Mouse (Mus musculus) olfactory bulb, adult 2 months (tissue): ENCODE measurements around the gene Vkorc1. TPM values are rescaled to one million over a fixed set of nuclear protein-coding genes. Genes with fewer than 3 reads are reported as not detected.

Experiments used
- H3K27ac ChIP-seq: fragments of 200-500 bp; 2 replicates; pipeline ENCODE4 v1.5.1; 2012; ENCODE audit warnings: low read depth, low read length; ENCODE audit not compliant: insufficient read depth
- H3K4me1 ChIP-seq: fragments of 200-500 bp; 2 replicates; pipeline ENCODE4 v1.6.1; 2012; ENCODE audit warnings: low read length; ENCODE audit not compliant: control insufficient read depth, insufficient read depth
- H3K4me3 ChIP-seq: fragments of 200-500 bp; 2 replicates; pipeline ENCODE4 v1.5.1; 2012; ENCODE audit warnings: mild to moderate bottlenecking, low read depth, low read length, moderate library complexity; ENCODE audit not compliant: insufficient read depth
- CTCF ChIP-seq: fragments of 200-500 bp; IDR thresholded peaks from 2 replicates; pipeline ENCODE4 v1.5.1; 2012; ENCODE audit warnings: low read depth, mild to moderate bottlenecking, low read length, moderate library complexity; ENCODE audit not compliant: insufficient read depth
- POLR2A ChIP-seq: fragments of 200-500 bp; IDR thresholded peaks from 2 replicates; pipeline ENCODE4 v1.6.1; 2012; ENCODE audit warnings: mild to moderate bottlenecking, low read depth, low read length, moderate library complexity; ENCODE audit not compliant: insufficient read depth
- WGBS: fragments of 180-500 bp; shearing (Covaris S2); methylation state at CpG from one replicate; pipeline ENCODE4 v1.1.7; 2018; 5-methylcytosine and 5-hydroxymethylcytosine counted together
- polyA plus RNA-seq: library from polyadenylated mRNA; stranded (reverse); fragments of >200 nt; gene quantifications from 2 replicates; pipeline ENCODE4 v1.2.4, GENCODE M21; 2012; ENCODE audit warnings: low replicate concordance; ENCODE audit not compliant: missing spikeins, insufficient read depth, insufficient read length

Vkorc1 gene
- polyA plus RNA-seq, 1 experiment: not detected

DNA sequence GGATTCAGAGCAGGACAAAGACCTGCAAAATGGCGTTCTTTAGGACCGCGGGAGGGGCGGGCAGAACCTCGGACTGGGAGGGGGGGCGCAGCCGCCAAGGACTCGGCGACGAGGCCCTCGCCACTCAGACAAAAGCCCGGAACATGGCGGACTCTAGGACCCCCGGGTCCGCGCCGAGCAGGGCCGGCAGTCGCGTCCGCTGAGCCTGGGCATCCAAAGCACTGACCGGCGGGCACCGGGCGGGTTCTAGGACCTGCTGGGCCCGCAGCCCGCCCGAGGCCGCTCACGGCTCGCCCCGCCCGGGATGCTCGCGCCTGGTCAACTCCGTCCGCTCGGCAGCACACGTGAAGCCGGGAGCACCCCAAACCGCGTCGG is 19.8 kb downstream of the Vkorc1 start:
- peak overlapping the region; percentile 90 for H3K4me3 ChIP-seq
- peak overlapping the region; percentile 82 for H3K27ac ChIP-seq
- under 1% methylated on average over 40 of the region's 43 CpGs for WGBS
- no peak for TF ChIP-seq CTCF
- no peak for TF ChIP-seq POLR2A
- peaks cover 3% of the 10 kb centered on the region; the same call in 1 of the 2 replicates for H3K4me1 ChIP-seq

DNA sequence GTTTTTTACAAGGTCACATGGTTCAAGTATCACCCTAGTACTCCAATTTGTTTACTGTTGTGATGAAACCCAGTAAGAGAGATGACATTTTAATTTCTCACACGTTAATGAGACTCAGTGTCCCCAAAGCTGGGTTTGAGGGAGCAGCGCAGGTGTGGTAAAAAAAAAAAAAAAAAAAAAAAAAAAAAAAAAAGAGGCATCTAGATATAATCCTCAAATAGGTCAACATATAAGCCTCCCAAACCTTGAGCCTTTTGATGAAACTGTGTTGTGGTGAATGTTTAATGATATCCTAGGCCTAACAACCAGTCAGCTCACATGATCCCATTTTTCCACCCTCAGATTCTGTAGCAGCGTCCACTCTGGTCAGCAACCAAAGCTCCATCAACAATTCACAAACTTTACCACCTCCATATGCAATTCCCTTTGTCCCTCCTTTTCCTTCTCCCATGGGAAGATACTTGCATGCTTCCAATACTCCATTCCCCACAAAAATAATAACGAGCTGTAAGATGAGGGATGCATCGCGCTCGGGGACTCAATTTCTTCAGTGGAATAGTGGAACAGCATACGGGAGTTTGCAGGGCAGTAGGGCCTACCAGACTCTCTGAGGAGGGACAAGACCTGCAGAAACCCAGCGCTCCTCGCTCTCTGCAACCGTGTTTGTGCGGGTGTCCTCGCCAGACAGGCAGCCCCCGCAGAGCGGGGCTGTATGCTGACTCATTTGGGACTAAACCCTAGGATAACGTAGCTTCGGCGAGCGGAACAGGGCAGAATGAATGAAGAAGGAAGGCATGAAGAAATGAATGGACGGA is 20.4 kb downstream of the Vkorc1 start:
- no peak for TF ChIP-seq CTCF
- no peak for TF ChIP-seq POLR2A
- 4% methylated on average over 20 of the region's 20 CpGs for WGBS
- Histone ChIP-seq H3K4me3 (peak overlapping the region; percentile 90), H3K4me1 (peaks cover 3% of the 10 kb centered on the region; the same call in 1 of the 2 replicates), H3K27ac (peak overlapping the region; percentile 82)

DNA sequence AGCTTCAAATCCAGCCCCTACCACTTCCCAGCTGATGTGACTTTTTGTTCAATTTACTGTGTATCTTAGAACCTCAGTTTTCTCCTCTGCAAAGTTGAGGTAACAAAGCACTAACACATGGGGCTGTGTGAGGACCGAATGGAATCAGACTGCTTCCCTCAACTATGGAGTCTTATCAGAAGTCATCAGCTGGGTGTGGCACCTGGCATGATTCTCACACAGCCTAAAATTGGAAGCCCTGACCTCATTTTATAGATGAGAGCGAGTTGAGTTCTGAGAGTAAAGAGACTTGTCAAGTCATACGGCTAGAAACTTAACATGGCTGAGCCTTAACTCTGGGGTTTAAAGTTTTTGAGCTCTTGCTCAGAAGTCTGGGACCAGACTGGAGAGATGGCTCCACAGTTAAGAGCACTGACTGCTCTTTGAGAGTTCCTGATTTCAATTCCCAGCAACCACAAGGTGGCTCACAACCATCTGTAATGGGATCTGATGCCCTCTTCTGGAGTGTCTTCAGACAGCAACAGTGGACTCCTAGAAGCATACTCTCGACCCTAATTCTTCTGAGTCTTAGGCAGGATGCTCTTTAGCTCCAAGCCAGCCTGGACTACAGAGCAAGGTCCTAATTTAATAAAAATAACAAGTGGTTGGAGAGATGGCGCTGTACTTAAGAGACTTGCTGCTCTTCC is 25.1 kb downstream of the Vkorc1 start:
- no peak overlapping the region for H3K27ac ChIP-seq
- no peak overlapping the region for H3K4me3 ChIP-seq
- WGBS: 81% methylated on average over 5 of the region's 5 CpGs
- TF ChIP-seq CTCF (no peak), POLR2A (no peak)
- peaks cover 9% of the 10 kb centered on the region; the same call in 1 of the 2 replicates for H3K4me1 ChIP-seq

DNA sequence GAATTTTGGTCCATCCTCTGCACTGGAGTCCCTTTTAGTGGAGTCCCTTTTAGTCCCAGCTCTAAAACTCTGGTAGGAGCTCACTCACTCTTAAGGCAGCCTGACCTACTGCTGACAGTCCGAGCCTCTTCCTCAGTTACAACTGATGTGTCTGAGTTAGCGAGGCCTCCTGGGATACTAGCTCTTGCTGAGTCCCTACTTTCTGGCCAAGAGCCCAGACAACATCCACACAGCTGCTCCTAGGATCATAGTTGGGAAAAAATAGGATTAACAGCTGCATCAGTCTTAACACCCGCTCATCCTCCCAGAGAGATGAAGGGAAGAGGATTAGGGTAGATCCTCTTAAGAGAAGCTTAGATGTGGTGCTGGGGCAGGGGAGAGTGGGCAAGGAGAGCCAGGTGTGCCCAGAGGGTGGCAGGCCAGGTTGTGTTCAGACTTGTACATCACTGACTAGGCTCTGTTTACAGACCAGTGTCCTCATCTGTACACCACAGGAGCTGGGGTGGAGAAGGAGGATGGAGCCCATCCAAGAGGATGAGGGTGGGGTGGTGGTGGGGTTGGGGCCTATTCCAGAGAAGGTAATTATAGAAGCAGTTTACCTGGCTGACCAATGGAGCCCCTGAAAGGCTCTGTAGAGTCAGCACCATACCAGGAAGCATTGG is 26.1 kb downstream of the Vkorc1 start:
- H3K4me3 ChIP-seq: no peak overlapping the region
- WGBS: 28% methylated on average over 3 of the region's 3 CpGs
- no peak overlapping the region for H3K27ac ChIP-seq
- peaks cover 9% of the 10 kb centered on the region; the same call in 1 of the 2 replicates for H3K4me1 ChIP-seq
- no peak for TF ChIP-seq CTCF
- TF ChIP-seq POLR2A: no peak

DNA sequence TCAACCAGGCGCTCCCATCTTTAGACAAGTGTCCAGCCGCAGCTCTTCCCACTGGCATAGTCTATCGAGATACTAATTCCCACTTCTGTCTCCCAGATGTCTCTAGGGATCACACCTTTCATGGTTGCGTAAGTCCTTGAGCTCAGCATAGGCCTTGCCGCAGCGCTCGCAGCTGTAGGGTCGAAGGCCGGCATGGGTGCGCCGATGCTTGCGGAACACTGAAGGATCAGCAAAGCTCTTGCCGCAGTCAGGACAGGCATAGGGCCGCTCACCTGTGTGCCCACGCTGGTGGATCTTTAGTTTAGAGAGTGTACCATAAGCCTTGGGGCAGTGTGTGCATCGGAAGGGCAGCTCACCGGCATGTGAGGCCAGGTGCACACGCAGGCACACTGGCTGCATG is 27.8 kb downstream of the Vkorc1 start:
- WGBS: 96% methylated on average over 18 of the region's 18 CpGs
- H3K27ac ChIP-seq: no peak overlapping the region
- TF ChIP-seq POLR2A: no peak
- no peak for TF ChIP-seq CTCF
- no peak overlapping the region for H3K4me3 ChIP-seq
- H3K4me1 ChIP-seq: peaks cover 9% of the 10 kb centered on the region; the same call in 1 of the 2 replicates

DNA sequence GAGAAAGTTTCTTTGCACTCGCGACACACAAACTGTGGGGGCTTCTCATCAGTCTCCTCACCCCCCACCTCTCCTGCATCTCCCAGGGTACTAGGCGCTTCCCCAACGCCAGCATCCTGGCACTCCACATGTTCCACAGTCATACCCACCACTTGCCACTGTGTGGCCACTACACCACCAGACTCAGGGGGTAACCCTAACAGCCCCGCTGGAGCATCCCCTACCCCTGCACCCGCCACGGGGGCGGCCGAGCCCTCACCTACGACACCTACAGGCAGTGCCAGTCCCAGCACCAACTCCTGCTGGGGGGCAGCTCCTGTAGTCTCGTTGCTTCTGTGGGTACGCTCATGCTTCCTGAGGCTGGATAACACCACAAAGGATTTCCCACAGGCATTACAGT is 29.0 kb downstream of the Vkorc1 start:
- Histone ChIP-seq H3K4me1 (peaks cover 9% of the 10 kb centered on the region; the same call in 1 of the 2 replicates), H3K27ac (no peak overlapping the region), H3K4me3 (no peak overlapping the region)
- 91% methylated on average over 12 of the region's 12 CpGs for WGBS
- TF ChIP-seq POLR2A (no peak), CTCF (no peak)

DNA sequence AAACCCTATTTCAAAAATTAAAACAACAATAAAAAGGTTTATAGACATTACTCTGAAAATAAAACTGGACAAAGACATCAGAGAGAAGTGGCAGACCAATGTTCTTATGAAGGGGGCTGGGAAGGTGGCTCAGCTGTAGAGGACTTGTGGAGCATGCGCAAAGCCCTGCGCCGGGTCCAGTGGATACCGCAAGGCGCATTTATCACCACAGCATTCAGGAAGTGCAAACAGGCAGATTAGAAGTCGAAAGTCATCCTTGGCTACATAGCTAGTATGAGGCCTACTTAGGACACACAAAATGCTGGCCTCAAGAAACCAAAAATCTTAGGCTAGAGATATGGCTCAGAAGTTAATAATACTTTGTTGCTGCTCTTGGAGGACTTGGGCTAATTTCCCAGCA is 37.2 kb downstream of the Vkorc1 start:
- WGBS: 98% methylated on average over 6 of the region's 6 CpGs
- Histone ChIP-seq H3K4me3 (no peak overlapping the region), H3K4me1 (no peaks in the 10 kb centered on the region), H3K27ac (no peak overlapping the region)
- TF ChIP-seq CTCF (no peak), POLR2A (no peak)

DNA sequence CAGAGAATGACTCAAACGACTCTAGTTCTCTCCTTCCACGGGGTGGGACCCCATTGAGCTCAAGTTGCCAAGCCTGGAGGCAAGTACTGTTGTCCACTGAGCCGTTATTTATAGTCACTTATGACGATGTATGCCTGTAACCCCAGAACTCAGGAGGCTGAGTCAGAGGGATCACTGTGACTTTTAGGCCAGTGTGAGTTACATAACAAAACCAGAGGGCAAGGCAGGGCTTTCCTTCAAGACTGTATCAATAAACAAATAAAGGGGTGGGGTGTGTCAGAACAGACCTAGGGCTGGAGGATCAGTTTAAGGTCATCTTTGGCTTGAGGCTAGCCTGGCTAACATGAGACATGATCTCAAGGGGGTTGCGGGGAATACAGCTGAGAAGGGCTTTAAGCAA is 44.5 kb downstream of the Vkorc1 start:
- WGBS: 63% methylated on average over 5 of the region's 5 CpGs
- TF ChIP-seq CTCF: no peak
- no peak for TF ChIP-seq POLR2A
- no peak overlapping the region for H3K27ac ChIP-seq
- no peaks in the 10 kb centered on the region for H3K4me1 ChIP-seq
- no peak overlapping the region for H3K4me3 ChIP-seq
